Mouse (Mus musculus) cortical plate, adult 2 months (tissue): ENCODE measurements around the gene Zfp239. TPM values are rescaled to one million over a fixed set of nuclear protein-coding genes. Genes with fewer than 3 reads are reported as not detected.
"Not testable (repeated sequence)": the region's sequence is repeated elsewhere in the genome, so short reads cannot be mapped to it uniquely, and the experiment has no call there.

ENCODE experiments used
- H3K27ac ChIP-seq: fragments of 200-500 bp; 2 replicates; pipeline ENCODE4 v1.5.1; 2012; ENCODE audit warnings: low read length, control low read depth, inconsistent platforms; ENCODE audit not compliant: insufficient read depth
- H3K4me1 ChIP-seq: fragments of 200-500 bp; 2 replicates; pipeline ENCODE4 v1.6.1; 2011; ENCODE audit warnings: low read length; ENCODE audit not compliant: control insufficient read depth, insufficient read depth
- H3K4me3 ChIP-seq: fragments of 200-500 bp; 2 replicates; pipeline ENCODE4 v1.5.1; 2011; ENCODE audit warnings: mild to moderate bottlenecking, low read length, control low read depth; ENCODE audit not compliant: insufficient read depth
- CTCF ChIP-seq: fragments of 200-500 bp; IDR thresholded peaks from 2 replicates; pipeline ENCODE4 v1.5.1; 2011; ENCODE audit warnings: mild to moderate bottlenecking, control low read depth, low read length; ENCODE audit not compliant: insufficient read depth; ENCODE audit errors: extremely low read depth
- POLR2A ChIP-seq: fragments of 200-500 bp; IDR thresholded peaks from 2 replicates; pipeline ENCODE4 v1.6.1; 2011; ENCODE audit warnings: mild to moderate bottlenecking, low read length, control low read depth; ENCODE audit not compliant: insufficient read depth; ENCODE audit errors: extremely low read depth
- polyA plus RNA-seq: library from polyadenylated mRNA; depleted of rRNA; stranded (reverse); fragments of >200 nt; gene quantifications from 2 replicates; pipeline ENCODE4 v1.2.3, GENCODE M21; 2012; rRNA removed

Zfp239 gene
- 34.0 and 34.5 TPM in 2 replicates for polyA plus RNA-seq

DNA sequence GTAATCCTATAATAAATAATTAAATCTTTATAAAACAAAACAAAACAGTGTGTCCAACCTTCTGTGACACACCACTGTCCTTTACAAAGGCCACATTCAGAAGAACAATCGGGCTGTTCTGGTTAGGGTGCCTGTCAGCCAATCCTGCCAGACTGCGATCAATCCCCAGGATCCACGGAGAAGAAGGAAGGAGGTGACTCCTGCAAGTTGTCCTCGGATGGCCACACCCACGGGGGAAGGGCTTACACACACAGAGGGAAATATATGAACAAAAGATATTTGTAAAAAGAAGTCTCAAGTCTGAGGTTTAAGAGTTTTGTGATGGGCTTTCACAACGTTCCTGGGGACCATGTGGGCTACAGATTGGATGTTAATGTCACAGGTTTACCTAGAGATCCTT is at the start of gene Zfp239:
Gene Zfp239, plus strand, starts transcription at position 253 of the 400 bp plus-strand sequence.
- Histone ChIP-seq H3K4me3 (peak within 1 kb of the TSS; percentile 74), H3K4me1 (no peaks in the 10 kb centered on the region), H3K27ac (no peak within 1 kb of the TSS)
- TF ChIP-seq POLR2A (no peak), CTCF (no peak)

DNA sequence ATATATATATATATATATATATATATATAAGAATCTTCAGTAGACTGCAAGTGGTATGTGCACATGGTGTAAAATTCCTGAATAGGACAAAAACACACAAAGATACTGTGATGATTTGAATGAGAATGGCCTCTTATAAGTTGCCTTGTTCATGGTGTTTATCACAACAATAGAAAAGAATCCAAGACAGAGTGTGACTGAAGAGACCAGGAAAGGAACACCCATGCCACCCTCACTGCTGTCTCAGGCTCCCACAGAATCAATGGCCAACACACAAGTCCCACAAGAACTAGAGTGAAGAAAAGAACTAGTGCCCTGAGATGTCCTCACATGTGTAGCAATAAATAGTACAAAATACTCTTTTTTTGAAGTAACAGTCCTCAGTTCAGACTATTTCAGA is 47.2 kb upstream of the Zfp239 start:
- TF ChIP-seq CTCF, result no peak
- no peak for TF ChIP-seq POLR2A
- Histone ChIP-seq H3K27ac (no peak overlapping the region), H3K4me1 (no peaks in the 10 kb centered on the region), H3K4me3 (no peak overlapping the region)

DNA sequence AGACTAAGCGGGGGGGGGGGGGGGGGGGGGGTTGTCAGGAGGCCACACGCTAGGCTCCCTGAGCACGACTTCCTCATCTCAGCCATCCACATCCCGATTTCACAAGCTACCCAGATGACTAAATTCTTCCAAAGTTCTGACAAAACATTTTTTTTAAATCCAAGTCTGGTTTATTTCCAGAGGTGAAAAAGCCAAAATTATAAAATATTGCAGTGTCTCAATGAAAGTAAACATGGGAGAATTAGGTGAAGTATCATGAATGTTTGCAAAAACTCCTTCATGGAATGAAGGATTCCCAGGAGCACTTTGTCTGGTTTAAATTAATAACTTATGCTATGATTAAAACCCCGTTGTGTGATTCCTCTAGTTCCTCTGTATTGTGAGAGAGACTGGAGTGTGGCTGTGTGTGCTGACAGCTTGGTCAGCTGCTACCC is 44.8 kb upstream of the Zfp239 start:
- TF ChIP-seq POLR2A (no peak), CTCF (no peak)
- H3K4me1 ChIP-seq, result no peaks in the 10 kb centered on the region

DNA sequence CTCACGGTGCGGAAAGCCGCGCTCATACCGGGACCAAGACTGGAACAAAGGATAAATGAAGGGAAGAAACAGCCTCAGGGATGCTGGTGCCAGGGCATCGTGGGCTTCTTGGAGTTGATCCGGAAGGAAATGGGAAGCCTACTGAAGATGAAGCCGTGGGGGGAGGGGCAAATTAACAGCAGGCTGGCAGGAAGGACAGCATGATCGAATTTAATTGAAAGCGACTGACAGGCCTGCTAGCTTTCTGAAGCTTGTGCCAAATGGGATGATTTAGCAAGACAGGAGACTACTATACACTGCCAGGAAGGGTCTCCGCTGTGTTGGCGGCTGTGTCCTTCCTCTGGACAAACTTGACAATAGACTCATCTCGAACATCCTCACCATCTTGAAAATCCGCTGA is 41.6 kb upstream of the Zfp239 start:
- Histone ChIP-seq H3K4me1 (no peaks in the 10 kb centered on the region), H3K27ac (no peak overlapping the region), H3K4me3 (no peak overlapping the region)
- TF ChIP-seq POLR2A (no peak), CTCF (no peak)

More for the DNA sequence above, 44.8 kb upstream of the Zfp239 start:
- Histone ChIP-seq H3K4me3 (no peak overlapping the region), H3K27ac (no peak overlapping the region)

DNA sequence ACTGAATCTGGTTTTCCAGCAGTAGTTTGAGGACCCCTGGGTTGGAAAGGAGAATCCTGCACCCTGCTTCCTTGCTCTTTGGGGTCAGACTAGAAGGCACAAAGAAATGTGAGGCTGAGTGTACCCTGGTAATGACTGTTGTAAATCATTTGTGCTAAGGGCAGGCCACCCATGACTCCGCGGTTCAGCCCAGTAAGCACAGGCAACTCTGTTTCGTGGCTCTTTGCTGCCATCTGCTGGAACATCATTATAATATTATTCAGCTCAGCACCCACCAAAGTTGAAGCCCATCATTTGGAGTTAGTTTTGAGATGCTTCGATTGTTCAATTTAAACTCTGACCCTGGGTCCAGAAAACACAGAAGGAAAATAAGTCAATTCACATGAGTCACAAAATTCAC is 36.5 kb upstream of the Zfp239 start:
- Histone ChIP-seq H3K4me3 (no peak overlapping the region), H3K4me1 (no peaks in the 10 kb centered on the region), H3K27ac (no peak overlapping the region)
- TF ChIP-seq CTCF (peak; percentile 82), POLR2A (no peak)

DNA sequence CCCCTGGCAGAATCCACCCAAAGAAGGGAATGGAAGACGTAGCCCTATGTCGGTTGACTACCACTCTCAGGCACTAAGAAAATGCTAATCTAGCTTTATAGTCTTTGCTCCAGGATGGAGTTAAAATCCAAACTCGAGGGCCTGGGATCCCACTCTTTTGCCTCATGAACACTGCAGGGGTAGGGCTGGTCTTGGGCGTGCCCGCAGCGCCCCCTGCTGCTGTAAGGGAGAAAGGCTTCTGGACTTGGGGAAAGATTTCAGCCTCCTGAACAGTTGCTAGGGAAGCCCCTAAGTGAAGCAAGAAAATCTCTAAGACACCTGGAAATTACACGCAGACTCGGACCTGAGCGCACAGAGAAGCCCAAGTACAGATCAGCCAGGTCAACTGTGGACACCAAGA is 33.6 kb upstream of the Zfp239 start:
- peak; percentile 86 for TF ChIP-seq CTCF
- TF ChIP-seq POLR2A, result no peak
- no peak overlapping the region for H3K27ac ChIP-seq
- H3K4me1 ChIP-seq, result no peaks in the 10 kb centered on the region
- H3K4me3 ChIP-seq, result no peak overlapping the region

DNA sequence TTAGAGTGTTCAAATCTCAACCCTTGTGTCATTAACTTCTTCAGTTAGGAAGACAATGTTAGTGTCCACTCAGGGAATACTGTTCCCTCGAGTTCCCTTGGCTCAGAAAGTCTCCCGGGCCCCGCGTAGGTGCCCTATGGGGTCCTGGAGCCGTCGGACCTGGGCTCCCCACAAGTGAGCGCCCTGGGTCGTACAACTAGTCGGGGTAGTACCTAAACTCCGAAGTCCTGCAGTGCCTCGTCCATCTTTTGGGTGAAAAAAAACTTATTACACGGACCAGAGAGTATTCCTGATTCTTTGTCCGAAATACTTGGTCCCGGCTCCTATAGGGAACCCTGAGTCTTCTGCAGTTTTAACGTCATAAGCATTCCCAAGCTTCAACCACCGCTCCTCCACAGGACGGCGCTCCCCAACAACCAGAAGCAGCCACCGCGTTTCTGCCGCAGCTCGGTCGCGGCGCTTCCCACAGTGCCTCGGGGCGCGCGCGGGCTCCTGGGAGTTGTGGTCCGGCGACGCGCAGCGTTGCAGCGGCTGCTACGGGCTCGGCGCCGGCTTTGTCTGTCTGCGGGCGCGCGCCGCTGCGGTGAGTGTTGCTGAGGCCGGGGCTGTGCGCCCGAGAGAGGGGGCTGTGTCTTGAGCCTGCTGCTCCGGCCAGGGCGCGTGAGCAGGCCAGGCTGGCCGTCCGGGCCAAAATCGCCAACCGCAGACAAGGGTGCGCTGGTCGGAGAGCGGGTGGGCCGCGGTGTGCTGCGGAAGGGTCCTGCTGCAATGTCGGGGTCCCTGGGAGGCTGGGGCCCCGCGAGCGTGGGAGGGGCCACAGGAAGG is 21.0 kb upstream of the Zfp239 start, which contains the start of gene Zfp637:
Gene Zfp637, plus strand, starts transcription at position 495 of the 825 bp plus-strand sequence.
- Histone ChIP-seq H3K4me1 (peaks cover 2% of the 10 kb centered on the region; the same call in 1 of the 2 replicates), H3K4me3 (peak within 1 kb of the TSS; percentile 97), H3K27ac (peak within 1 kb of the TSS; percentile 96)
- peak; percentile 35; the same call in 1 of the 2 replicates for TF ChIP-seq CTCF
- TF ChIP-seq POLR2A, result peak; percentile 42; the same call in 1 of the 2 replicates

DNA sequence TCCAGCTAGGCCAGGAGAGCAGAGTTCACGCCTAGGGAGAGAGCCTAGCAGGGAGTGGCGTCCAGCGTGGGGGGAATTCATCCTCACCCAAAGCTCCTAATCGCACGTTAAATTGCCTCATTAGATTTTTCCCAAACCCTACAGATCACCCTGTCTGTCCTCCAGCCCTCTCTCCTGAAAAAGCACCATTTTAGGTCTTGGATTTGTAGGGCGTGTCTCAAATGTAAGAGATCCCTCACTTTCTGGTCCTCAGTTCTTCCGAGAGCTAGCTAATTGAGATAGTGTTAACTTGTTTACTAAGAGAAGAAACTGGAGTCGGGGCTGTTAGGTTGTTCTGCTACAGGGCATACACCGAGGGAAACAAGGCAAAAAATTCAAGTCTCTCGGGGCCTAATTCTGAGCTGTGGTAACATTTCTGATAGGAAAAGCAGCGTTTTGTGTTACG is 20.4 kb upstream of the Zfp239 start:
- H3K4me1 ChIP-seq, result peaks cover 2% of the 10 kb centered on the region; the same call in 1 of the 2 replicates
- TF ChIP-seq CTCF (no peak), POLR2A (no peak)
- H3K4me3 ChIP-seq, result peak overlapping the region; percentile 97
- peak overlapping the region; percentile 96 for H3K27ac ChIP-seq

DNA sequence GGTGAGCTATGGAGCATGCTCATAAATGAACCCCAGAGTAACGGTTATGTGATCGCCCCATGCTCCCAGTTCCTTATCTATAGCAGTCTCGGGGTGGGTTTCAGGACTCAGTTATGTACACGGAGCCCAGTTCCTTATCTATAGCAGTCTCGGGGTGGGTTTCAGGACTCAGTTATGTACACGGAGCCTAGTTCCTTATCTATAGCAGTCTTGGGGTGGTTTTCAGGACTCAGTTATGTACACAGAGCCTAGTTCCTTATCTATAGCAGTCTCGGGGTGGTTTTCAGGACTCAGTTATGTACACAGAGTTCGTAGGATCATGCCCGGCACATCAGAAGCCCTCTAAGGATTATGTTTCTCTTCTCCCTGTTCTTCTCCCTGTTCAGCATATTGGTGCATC is 17.3 kb upstream of the Zfp239 start:
- no peak overlapping the region for H3K27ac ChIP-seq
- peaks cover 4% of the 10 kb centered on the region; the same call in 1 of the 2 replicates for H3K4me1 ChIP-seq
- H3K4me3 ChIP-seq, result no peak overlapping the region
- TF ChIP-seq CTCF (no peak), POLR2A (no peak)

DNA sequence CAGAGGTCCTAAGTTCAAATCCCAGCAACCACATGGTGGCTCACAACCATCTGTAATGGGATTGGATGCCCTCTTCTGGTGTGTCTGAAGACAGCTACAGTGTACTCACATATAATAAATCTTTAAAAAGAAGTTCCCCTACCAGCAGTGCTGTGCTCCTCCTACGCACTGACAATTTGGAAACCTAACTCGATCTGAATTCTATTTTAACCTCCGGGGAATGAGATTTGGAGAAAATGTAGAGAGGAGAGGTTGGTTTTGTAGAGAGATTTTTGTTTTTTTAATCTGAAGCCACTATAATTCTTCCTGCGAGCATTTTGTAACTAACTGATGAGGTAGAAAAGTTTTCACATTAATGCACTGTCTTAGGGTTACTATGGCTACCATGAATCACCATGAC is 15.2 kb upstream of the Zfp239 start:
- not testable (repeated sequence) for H3K4me3 ChIP-seq, H3K4me1 ChIP-seq
- peak overlapping the region; percentile 85 for H3K27ac ChIP-seq
